Mouse (Mus musculus) macrophage (primary cell): Measurements from ENCODE around the gene Rpl10a. TPM values are rescaled to one million over a fixed set of nuclear protein-coding genes. Genes with fewer than 3 reads are reported as not detected.
"Not testable (repeated sequence)": the region's sequence is repeated elsewhere in the genome, so short reads cannot be mapped to it uniquely, and the experiment has no call there.

Source experiments
- H3K27ac ChIP-seq: fragments of 350-480 bp; formaldehyde crosslinking; 2 replicates; pipeline ENCODE4 v1.9.0; 2021
- H3K36me3 ChIP-seq: fragments of 350-480 bp; formaldehyde crosslinking; 2 replicates; pipeline ENCODE4 v1.9.0; 2021; ENCODE audit errors: inconsistent target
- H3K4me3 ChIP-seq: fragments of 350-480 bp; formaldehyde crosslinking; 2 replicates; pipeline ENCODE4 v1.9.0; 2021; ENCODE audit errors: inconsistent target
- H3K79me2 ChIP-seq: fragments of 350-480 bp; formaldehyde crosslinking; 2 replicates; pipeline ENCODE4 v1.9.0; 2021; ENCODE audit errors: inconsistent target
- WGBS: methylation state at CpG from one replicate; pipeline ENCODE4 v1.1.7; 2026; ENCODE audit warnings: inconsistent platforms; ENCODE audit not compliant: missing documents; 5-methylcytosine and 5-hydroxymethylcytosine counted together
- polyA plus RNA-seq: library from polyadenylated mRNA; stranded (reverse); fragments of 250-400 nt; gene quantifications from 3 replicates; pipeline ENCODE4 v1.2.4, GENCODE M21; 2018; ENCODE audit warnings: inconsistent platforms

The Rpl10a gene
- polyA plus RNA-seq, 1 experiment from 2014 or later = 257 TPM

DNA sequence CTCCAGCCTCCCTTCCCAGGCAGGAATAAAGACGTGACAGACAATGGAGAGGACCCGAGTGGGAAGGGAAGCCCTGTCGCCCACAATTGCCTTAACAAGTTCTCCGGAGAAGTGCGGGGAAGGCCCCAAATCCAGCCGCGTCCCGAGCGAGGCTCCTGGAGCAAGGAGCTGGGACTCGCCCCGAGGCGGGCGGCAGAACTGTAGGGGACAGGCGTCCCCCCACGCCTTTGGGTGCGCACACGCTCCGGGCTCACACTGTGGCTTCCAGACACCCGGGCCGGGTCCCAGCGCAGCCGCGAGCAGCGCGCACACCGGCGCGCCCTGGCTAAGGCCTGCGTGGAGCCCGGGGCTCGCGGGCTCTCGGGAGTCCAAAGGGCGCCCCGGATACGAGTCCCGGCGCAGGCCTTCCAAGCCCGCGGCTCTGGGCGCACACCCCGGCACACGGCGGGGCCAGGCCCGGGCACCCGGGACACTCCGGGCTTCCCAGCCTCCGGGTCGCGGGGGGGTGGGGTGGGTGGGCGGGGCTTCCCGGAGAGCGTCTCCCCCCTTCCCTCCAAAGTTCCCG is 21.7 kb downstream of the Rpl10a start:
- WGBS = 4% methylated on average over 39 of the region's 54 CpGs
- H3K27ac ChIP-seq = no peak overlapping the region

DNA sequence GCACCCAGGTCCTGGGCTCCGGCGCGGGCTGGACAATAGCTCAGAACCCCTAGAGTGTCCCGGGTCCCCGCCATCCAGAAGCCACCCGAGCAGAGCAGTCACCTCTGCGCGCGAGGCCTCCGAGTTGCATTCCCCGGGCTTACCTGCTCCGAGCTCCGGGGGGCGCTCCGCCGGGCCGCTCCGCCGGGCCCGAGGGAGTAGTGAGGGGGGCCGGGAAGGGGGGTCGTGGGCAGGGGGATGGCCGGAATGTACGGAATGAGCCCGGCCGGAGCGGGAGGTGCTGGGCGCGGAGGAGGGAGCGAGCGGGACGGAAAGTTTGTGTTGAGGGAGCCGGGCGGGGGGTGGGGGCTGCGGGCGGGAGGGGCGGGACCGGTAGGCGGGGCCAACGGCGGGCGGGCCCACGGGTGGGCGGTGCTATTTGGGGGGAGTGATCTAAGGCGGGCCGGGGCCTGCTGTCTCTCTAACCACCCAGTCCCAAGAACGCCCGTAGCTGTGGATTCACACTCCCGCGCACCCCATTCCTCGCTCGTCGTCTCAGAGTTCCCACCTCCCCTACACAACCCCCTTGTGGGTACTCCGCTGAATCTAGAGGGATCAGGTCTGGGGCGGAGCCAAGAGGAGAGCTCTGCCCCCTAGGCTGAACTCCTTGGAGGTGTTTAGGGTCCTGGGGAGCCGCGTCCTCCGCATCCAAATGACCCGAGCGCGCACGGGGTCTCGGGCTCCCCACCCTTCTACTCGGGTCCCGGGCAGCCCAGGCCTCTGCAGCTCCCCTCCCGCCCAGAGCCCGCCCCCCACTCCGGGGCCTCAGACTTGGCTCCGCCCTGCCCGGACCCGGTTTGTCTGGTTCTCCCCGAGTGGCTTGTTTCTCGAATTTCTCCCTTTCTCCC is 22.4 kb downstream of the Rpl10a start, which contains the start of gene Tead3:
Tead3 (minus strand) TSS at position 352 of the 887 bp plus-strand sequence.
- Histone ChIP-seq H3K27ac (no peak within 1 kb of the TSS), H3K36me3 (no peaks in the 10 kb centered on the region), H3K79me2 (no peaks in the 10 kb centered on the region), H3K4me3 (no peak within 1 kb of the TSS)
- WGBS = 1% methylated on average over 73 of the region's 73 CpGs

More for the DNA sequence above, 21.7 kb downstream of the Rpl10a start:
- Histone ChIP-seq H3K4me3 (no peak overlapping the region), H3K79me2 (no peaks in the 10 kb centered on the region), H3K36me3 (no peaks in the 10 kb centered on the region)

DNA sequence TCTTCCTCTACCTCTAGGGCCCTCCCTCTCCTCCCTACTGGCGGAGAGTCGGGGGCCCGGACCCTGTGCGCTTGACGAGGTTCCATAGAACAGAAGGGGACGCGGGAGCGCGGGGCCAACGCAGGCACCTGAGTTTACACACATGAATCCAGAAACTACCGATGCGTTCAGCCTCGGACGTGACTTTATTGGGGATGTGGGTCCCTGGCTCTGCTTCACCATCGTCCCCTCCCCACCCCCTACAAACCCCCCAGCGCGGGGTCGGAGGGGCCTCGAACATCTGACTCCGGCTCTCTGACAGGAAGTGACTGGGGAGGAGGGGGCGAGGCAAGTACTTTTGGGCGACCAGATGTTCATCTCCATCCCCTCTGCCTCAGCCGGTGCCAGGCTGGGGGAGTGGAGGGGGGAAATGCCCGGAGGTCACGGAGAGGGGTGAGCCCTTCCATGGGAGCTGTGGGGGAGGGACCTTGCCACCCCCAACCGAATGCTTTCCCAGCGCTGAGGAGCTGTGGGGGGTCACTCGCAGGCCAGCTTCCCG is 23.2 kb downstream of the Rpl10a start:
- 4% methylated on average over 29 of the region's 29 CpGs for WGBS
- Histone ChIP-seq H3K27ac (no peak overlapping the region), H3K79me2 (no peaks in the 10 kb centered on the region), H3K4me3 (no peak overlapping the region), H3K36me3 (no peaks in the 10 kb centered on the region)

DNA sequence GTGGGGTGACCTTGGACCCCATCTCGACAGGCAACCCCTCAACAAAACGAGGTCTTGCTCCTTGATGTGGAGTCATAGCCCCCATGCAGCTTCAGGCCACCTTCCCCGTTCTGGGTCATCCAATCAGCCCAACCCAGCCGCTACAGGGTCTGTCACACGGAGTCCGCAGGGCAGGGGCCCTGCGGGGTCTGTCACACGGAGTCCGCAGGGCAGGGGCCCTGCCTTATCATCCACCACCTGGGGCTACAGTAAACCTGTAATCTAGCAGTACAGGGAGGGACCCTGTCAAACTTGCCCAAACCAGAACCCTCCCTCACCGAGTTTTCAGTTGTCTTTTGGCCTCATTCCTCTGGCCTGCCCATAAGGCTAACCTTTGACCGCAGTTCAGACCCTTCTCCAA is 23.7 kb downstream of the Rpl10a start:
- Histone ChIP-seq H3K4me3 (no peak overlapping the region), H3K36me3 (no peaks in the 10 kb centered on the region), H3K79me2 (no peaks in the 10 kb centered on the region), H3K27ac (no peak overlapping the region)
- 72% methylated on average over 11 of the region's 11 CpGs for WGBS

DNA sequence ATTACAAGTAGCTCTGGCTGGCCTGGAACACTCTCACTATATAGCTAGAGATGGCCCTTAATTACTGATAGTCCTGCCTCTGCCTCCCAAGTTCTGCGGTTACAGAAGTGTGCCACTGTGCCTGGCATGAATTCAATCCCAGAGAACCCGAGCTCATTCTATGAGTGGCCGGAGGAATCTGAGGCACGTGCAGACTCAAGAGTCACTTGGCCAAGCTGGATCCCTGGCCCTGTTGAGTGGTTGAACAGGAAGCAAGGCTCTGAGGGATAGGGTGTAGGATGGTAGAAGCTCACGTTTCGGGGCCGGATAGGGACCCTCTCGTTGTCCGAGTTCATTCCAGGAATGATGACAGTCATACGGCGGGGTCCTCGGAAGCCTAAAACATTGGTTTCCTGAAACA is 27.6 kb downstream of the Rpl10a start:
- Histone ChIP-seq H3K27ac (no peak overlapping the region), H3K36me3 (no peaks in the 10 kb centered on the region), H3K4me3 (no peak overlapping the region), H3K79me2 (no peaks in the 10 kb centered on the region)
- 92% methylated on average over 12 of the region's 12 CpGs for WGBS

DNA sequence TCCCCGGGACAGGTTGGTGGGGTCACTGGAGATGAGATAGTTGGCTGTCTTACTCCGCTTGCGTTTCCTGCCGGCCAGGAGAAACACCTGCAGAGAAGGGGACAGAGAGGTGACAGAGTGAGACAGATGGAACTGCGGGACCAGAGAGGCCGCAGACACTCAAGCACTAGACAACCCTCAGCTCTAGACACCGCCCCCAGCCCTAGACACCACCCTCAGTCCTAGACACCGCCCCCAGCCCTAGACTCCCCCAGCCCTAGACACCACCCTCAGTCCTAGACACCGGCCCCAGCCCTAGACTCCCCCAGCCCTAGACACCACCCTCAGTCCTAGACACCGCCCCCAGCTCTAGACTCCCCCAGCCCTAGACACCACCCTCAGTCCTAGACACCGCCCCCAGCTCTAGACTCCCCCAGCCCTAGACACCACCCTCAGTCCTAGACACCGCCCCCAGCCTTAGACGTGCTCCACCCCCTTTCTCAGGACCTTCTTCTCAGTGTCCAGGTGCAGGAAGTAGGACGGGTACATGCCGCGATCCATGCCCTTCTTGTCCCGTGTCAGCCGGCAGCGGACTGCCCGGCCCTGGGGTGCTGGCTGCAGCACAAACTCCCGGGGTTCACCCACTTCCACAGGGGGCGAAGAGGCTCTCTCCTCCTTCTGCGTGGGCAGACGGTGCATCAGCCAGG is 30.4 kb downstream of the Rpl10a start:
- H3K36me3 ChIP-seq, H3K4me3 ChIP-seq, H3K27ac ChIP-seq, H3K79me2 ChIP-seq: not testable (repeated sequence)
- 66% methylated on average over 17 of the region's 24 CpGs for WGBS

DNA sequence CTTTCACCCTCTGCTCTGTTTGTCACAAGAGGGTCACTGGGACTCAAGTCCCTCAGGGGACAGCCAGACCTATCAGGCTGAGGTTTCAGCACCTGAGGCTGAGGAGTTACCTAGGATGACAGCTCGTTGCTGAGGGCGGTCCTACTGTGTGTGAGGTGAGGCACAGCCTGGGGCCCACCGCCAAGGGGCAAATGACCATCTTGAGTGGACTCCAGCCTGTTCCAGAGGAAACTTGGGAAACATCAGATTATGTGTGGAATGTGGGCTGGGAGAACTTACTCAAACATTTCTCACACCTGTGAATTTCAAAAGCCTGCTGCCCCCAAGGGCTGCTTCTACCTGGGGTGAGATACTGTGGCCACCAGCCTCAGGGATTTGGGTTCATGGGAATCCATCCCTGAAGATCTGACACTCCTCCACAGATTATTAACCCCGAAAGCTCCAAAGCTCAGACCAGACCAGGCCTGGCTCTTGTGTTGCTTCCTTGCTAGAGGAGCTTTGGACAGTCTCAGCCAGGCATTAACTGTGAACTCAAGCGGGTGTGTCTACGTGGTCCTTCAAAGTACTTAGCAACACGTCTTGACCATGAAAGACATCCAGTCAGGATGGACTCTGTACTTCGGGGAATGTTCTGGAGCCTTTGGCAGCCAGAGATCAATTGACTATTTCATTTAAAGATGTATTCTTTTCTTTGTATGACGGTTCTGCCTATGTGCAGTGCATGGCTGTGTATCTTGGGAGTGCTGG is 32.4 kb downstream of the Rpl10a start:
- Histone ChIP-seq H3K36me3 (no peaks in the 10 kb centered on the region), H3K4me3 (no peak overlapping the region), H3K79me2 (no peaks in the 10 kb centered on the region), H3K27ac (no peak overlapping the region)
- 89% methylated on average over 9 of the region's 9 CpGs for WGBS

DNA sequence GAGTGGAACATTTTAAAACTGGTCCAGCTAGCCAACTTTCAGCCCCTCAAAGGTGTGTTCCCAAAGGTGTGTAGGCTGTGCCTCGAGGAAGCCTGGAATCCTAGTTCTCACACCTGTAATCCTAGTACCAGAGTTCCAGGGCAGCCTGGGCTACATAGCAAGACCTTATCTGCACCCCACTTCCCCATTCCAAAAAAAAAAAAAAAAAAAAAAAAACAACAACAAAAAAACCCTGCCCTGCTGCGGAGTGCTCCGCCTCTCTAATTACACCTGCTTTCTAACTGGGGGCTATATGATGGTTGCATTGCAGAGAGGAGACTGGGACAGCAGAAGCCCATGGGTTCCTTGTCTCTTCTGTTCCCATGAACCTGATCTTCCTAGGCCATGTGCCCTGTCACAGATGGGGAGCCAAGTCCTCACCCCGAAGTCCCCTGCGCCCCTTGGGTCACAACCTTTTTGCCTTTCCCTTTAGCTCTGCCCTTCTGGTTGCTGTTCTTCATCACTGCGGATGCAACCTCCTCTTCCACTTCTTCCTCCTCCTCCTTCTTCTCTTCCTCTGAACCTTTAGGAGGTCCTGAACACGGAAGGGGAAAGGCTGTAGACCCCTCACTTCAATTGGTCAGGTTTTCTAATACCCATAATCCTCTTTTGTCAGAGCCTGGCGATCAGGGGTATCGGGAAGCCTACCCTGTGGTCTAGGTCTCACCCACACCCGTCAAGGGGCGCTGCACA is 33.8 kb downstream of the Rpl10a start:
- Histone ChIP-seq H3K36me3 (no peaks in the 10 kb centered on the region), H3K79me2 (no peaks in the 10 kb centered on the region), H3K4me3 (no peak overlapping the region), H3K27ac (no peak overlapping the region)
- WGBS = 43% methylated on average over 11 of the region's 11 CpGs

DNA sequence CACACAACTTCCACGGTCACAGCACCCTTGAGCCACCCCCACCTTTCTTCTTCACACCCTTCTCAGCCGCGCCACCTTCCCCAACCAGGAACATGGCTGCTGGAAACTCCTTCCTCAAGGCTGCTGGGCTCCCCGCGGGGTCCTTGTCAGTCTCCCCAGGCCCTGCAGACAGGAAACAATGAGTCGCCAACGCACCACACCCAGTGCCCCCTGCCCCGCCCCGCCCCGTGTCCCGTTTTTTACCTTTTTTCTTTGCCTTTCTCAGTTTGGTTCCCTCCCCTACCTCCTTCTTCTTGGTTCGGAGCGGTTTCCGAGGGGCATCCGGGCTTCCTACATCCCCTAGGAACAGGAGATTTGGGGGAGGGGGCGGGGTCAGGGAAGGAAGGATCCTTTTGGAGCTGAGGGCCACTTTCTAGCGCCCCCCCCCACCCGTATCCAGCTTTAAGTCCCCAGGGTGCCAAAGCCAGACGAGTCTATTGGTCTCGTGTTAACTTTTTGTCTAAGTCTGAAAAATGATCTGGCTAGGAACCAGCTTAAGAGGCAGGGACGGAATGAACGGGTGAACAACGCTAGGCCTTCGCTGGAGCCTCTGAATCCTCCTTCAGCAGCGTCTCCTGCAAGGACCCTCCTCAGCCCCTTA is 34.5 kb downstream of the Rpl10a start:
- H3K4me3 ChIP-seq = no peak overlapping the region
- no peaks in the 10 kb centered on the region for H3K79me2 ChIP-seq
- 4% methylated on average over 24 of the region's 25 CpGs for WGBS

DNA sequence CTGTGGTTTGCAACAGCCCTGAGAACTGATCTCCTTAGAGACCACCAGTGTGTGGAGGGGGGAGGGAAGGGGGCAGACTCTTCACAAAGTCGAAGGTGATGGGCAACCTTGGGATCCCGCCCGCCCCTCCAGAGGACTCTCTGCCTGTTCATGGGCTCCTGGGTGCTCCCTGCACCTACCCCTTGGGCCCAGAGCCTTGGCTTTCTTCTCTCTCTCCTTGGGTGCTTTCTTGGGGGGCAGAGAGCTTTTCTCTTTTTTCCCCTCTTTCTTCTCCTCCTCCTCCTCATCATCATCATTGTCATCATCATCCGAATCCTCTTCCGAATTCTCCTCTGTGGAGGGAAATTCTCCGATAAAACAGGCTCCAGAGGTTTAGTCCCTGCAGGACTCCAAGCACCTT is 35.2 kb downstream of the Rpl10a start:
- no peaks in the 10 kb centered on the region for H3K79me2 ChIP-seq
- 66% methylated on average over 5 of the region's 6 CpGs for WGBS
- no peaks in the 10 kb centered on the region for H3K36me3 ChIP-seq
- no peak overlapping the region for H3K27ac ChIP-seq
- no peak overlapping the region for H3K4me3 ChIP-seq

More for the DNA sequence above, 34.5 kb downstream of the Rpl10a start:
- no peaks in the 10 kb centered on the region for H3K36me3 ChIP-seq
- H3K27ac ChIP-seq = no peak overlapping the region

DNA sequence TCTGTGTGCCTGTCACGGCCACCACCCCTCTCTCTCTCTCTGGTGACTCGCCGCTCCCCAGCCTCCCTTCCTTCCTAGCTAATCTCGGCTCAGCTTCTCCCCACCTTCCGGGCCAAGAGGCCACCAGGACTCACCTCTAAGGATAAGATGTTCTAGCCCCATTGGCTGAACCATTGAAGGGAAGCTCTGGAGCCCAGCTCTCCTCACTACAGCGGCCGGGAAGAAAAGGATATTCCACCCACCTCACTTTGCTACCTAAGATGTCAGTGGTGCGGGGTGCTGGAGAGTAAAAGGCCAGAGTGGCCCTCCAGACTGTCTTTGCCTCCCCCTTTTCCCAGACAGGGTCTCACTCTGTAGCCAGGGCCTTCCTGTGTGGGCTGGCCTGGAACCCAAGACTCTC is 36.9 kb downstream of the Rpl10a start, which contains the start of gene Tulp1:
Tulp1 (minus strand) TSS at position 101 of the 400 bp plus-strand sequence.
- Histone ChIP-seq H3K79me2 (no peaks in the 10 kb centered on the region), H3K27ac (no peak within 1 kb of the TSS), H3K4me3 (no peak within 1 kb of the TSS), H3K36me3 (no peaks in the 10 kb centered on the region)
- 72% methylated on average over 8 of the region's 8 CpGs for WGBS

DNA sequence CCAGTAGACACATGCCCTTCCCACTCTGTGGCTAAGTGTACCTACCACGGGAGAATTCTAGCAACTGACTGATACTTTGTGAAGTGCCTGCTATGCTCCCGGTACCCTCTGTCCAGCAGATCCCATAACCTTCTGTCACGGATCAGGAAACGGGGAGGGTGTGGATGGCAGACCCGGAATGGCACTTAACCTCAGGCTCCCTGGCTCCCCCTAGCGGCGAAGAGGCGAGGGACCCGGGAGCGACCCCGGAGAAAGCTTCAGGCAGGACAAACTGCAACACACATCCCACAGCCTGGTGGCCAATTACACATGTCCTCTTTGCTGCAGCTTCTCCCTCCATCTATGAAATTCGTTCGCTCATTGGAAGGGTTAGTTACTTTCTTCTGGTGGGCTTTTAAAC is 40.2 kb downstream of the Rpl10a start:
- 8% methylated on average over 11 of the region's 13 CpGs for WGBS
- no peaks in the 10 kb centered on the region for H3K79me2 ChIP-seq
- H3K4me3 ChIP-seq = no peak overlapping the region
- no peaks in the 10 kb centered on the region for H3K36me3 ChIP-seq
- no peak overlapping the region for H3K27ac ChIP-seq

DNA sequence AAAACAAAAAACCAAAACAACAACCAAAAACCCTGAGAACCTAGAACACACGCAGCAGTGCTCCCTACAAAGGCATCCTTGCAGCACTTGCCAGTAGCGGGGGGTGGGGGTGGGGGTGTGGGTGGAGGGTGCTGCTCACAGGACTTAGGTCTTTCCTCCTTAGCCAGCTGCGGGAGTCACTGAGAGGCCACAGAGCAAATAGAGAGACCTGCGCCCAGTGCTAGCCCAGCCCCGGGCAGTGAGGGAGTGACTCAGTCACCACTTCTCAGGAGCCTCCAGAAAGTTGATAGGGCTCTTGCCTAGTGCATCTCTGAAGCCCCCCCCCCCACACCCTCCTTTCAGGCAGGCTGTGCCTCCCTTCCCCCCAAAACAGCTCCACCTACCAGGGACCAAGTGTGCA is 40.8 kb downstream of the Rpl10a start:
- Histone ChIP-seq H3K36me3 (no peaks in the 10 kb centered on the region), H3K27ac (no peak overlapping the region), H3K4me3 (no peak overlapping the region), H3K79me2 (no peaks in the 10 kb centered on the region)
- WGBS = 83% methylated on average over 4 of the region's 5 CpGs
